Mouse (Mus musculus) B cell, adult (primary cell): ENCODE results near the gene Pla2g7. TPM values are rescaled to one million over a fixed set of nuclear protein-coding genes. Genes with fewer than 3 reads are reported as not detected.

Experiments
- total RNA-seq: library from RNA; stranded (reverse); gene quantifications from 4 replicates; pipeline ENCODE4 v1.2.4, GENCODE M21; 2023; ENCODE audit not compliant: inconsistent age

Pla2g7 gene
- total RNA-seq, result 6.8 to 10.7 TPM (median 9.7 TPM) in 4 replicates

GRCm38 (mm10) chr17:43567992-43568888, at the start of gene Pla2g7:
Gene Pla2g7 (plus strand): TSS chr17:43568098.

GRCm38 (mm10) chr17:43543539-43543938, 24.4 kb upstream of the Pla2g7 start, which contains the start of gene Ankrd66:
Gene Ankrd66 (minus strand): TSS chr17:43543639.

GRCm38 (mm10) chr17:43629496-43630426, 61.9 kb downstream of the Pla2g7 start, which contains the start of gene Tdrd6:
Gene Tdrd6 (minus strand): TSS chr17:43630299.

Other genes with a start within 250 kb of the Pla2g7 start
- 0.06 TPM in 1 of 4 replicates, not detected in the others for gene Adgrf5, start 207.6 kb upstream of the Pla2g7 start, total RNA-seq
- not detected in 4 replicates for gene Mep1a, start 65.3 kb upstream of the Pla2g7 start, total RNA-seq
- not detected in 4 replicates for gene Ankrd66, start 24.5 kb upstream of the Pla2g7 start, total RNA-seq
- not detected in 4 replicates for gene Tdrd6, start 62.2 kb downstream of the Pla2g7 start, total RNA-seq
- gene Slc25a27, start 99.1 kb downstream of the Pla2g7 start, total RNA-seq, result 2.6 to 6.1 TPM (median 3.6 TPM) in 4 replicates
- 11.9 to 17.1 TPM (median 14.1 TPM) in 4 replicates for gene Cyp39a1, start 99.3 kb downstream of the Pla2g7 start, total RNA-seq
- gene Rcan2, start 233.3 kb downstream of the Pla2g7 start, total RNA-seq, result not detected in 4 replicates